In genomic region chr12:73602974-73603373, GRCm38 (mm10) we compare ENCODE assay signal across 29 mouse cellular contexts. TPM values are rescaled to one million over a fixed set of nuclear protein-coding genes. Genes with fewer than 3 reads are reported as not detected.
DNase-seq lines count a peak whose midpoint lies in the region; ATAC-seq and TF ChIP-seq lines count a peak whose summit lies in the region.
"Had no signal": no experiment of that assay in that cellular context is flagged by ENCODE, and none has a peak within 500 bp of the region (broad histone marks: within the 10 kb centered on the region; RNA-seq: fewer than 3 reads in every experiment).

No protein-coding gene starts in this region.

- peaks cover 92% of the 10 kb centered on the region for H3K79me2 ChIP-seq in macrophage (ENCODE audit: inconsistent target)

- 75% methylated on average over 7 of the region's 7 CpGs for WGBS in heart, embryonic 16.5 days
- WGBS in lung, embryonic 16.5 days: 75% methylated on average over 7 of the region's 7 CpGs
- 91% methylated on average over 7 of the region's 7 CpGs for WGBS in macrophage (ENCODE audit: missing documents)
- WGBS in midbrain, postnatal 0 days: 89% methylated on average over 7 of the region's 7 CpGs

- no peaks in the 10 kb centered on the region for H3K9me3 ChIP-seq in heart, embryonic 16.5 days (replicated peaks; ENCODE audit: control insufficient read depth, low read length)
- H3K9me3 ChIP-seq in lung, embryonic 16.5 days (ENCODE audit: control insufficient read depth, low read length): no peaks in the 10 kb centered on the region
- H3K9me3 ChIP-seq in midbrain, postnatal 0 days (ENCODE audit: low read length): no peaks in the 10 kb centered on the region
- H3K9me3 ChIP-seq: embryonic facial prominence, embryonic 10.5 days; embryonic facial prominence, embryonic 13.5 days; forebrain, embryonic 12.5 days; forebrain, embryonic 15.5 days; heart, embryonic 10.5 days; heart, embryonic 13.5 days had no signal

- no peak overlapping the region for H3K4me2 ChIP-seq in heart, embryonic 16.5 days (ENCODE audit: low read depth, low read length)
- no peak overlapping the region for H3K4me2 ChIP-seq in lung, embryonic 16.5 days (ENCODE audit: low read depth, low read length)
- H3K4me2 ChIP-seq in midbrain, postnatal 0 days (ENCODE audit: low read depth, low read length, poor library complexity, severe bottlenecking): no peak overlapping the region
- H3K4me2 ChIP-seq: embryonic facial prominence, embryonic 13.5 days; forebrain, embryonic 12.5 days; forebrain, embryonic 15.5 days; heart, embryonic 13.5 days; hindbrain, embryonic 14.5 days had no signal

- H3K4me1 ChIP-seq in heart, embryonic 16.5 days (ENCODE audit: control insufficient read depth, insufficient read depth, low read length): peaks cover 16% of the 10 kb centered on the region
- peaks cover 5% of the 10 kb centered on the region; the same call in 1 of the 2 replicates for H3K4me1 ChIP-seq in lung, embryonic 16.5 days (replicated peaks; ENCODE audit: control insufficient read depth, insufficient read depth, low read length)
- H3K4me1 ChIP-seq in bone marrow macrophage, adult 2 months (ENCODE audit: control insufficient read depth, insufficient read depth, low read length): peaks cover 79% of the 10 kb centered on the region
- no peaks in the 10 kb centered on the region for H3K4me1 ChIP-seq in midbrain, postnatal 0 days (ENCODE audit: insufficient read depth, low read length)
- H3K4me1 ChIP-seq: forebrain, embryonic 15.5 days had no signal

- ATAC-seq in heart, embryonic 16.5 days (replicated peaks; ENCODE audit: extremely low read depth, insufficient read depth, low FRiP score): no peak
- 0 out of 2 replicates have a peak, but pooled peaks have one; percentile 36 for ATAC-seq in lung, embryonic 16.5 days (ENCODE audit: low read depth)
- ATAC-seq in midbrain, postnatal 0 days (ENCODE audit: low FRiP score): no peak
- ATAC-seq: forebrain, embryonic 15.5 days; Patski had no signal

- H3K27ac ChIP-seq in heart, embryonic 16.5 days (ENCODE audit: low read length): 0 out of 2 replicates have a peak overlapping the region, but pooled peaks have one; percentile 30
- peak overlapping the region; percentile 37; the same call in 1 of the 2 replicates for H3K27ac ChIP-seq in lung, embryonic 16.5 days (ENCODE audit: low read length)
- H3K27ac ChIP-seq in bone marrow macrophage, adult 2 months (ENCODE audit: insufficient read depth, low read depth, low read length): peak overlapping the region; percentile 64
- peak overlapping the region; percentile 37 for H3K27ac ChIP-seq in macrophage
- no peak overlapping the region for H3K27ac ChIP-seq in midbrain, postnatal 0 days (ENCODE audit: low read depth, low read length)
- H3K27ac ChIP-seq: embryonic facial prominence, embryonic 10.5 days; forebrain, embryonic 12.5 days; forebrain, embryonic 15.5 days; heart, embryonic 10.5 days; heart, embryonic 13.5 days; hindbrain, embryonic 14.5 days had no signal

- no peak for TF ChIP-seq POLR2A in bone marrow macrophage, adult 2 months (IDR thresholded peaks at IDR 0.05; ENCODE audit: borderline replicate concordance, low read depth, low read length)

- no peaks in the 10 kb centered on the region for H3K27me3 ChIP-seq in heart, embryonic 16.5 days (ENCODE audit: control insufficient read depth, insufficient read depth, low read length)
- no peaks in the 10 kb centered on the region for H3K27me3 ChIP-seq in lung, embryonic 16.5 days (ENCODE audit: control insufficient read depth, insufficient read depth, low read depth, low read length)
- H3K27me3 ChIP-seq in midbrain, postnatal 0 days (ENCODE audit: insufficient read depth, low read length): no peaks in the 10 kb centered on the region
- H3K27me3 ChIP-seq: CH12.LX; embryonic facial prominence, embryonic 13.5 days; forebrain, embryonic 12.5 days; forebrain, embryonic 15.5 days; heart, embryonic 13.5 days had no signal

- no peak overlapping the region for H3K9ac ChIP-seq in heart, embryonic 16.5 days (ENCODE audit: low read length)
- H3K9ac ChIP-seq in lung, embryonic 16.5 days (ENCODE audit: low read length): no peak overlapping the region
- no peak overlapping the region for H3K9ac ChIP-seq in midbrain, postnatal 0 days (replicated peaks; ENCODE audit: low read length, poor library complexity, severe bottlenecking)
- H3K9ac ChIP-seq: embryonic facial prominence, embryonic 13.5 days; forebrain, embryonic 12.5 days; forebrain, embryonic 15.5 days; heart, embryonic 13.5 days; hindbrain, embryonic 14.5 days had no signal

- no peak for TF ChIP-seq CTCF in bone marrow macrophage, adult 2 months (IDR thresholded peaks at IDR 0.05; ENCODE audit: low read depth, low read length)
- TF ChIP-seq CTCF in midbrain, postnatal 0 days (IDR thresholded peaks at IDR 0.05): no peak

- H3K4me3 ChIP-seq in heart, embryonic 16.5 days (ENCODE audit: low read length): no peak overlapping the region
- H3K4me3 ChIP-seq in lung, embryonic 16.5 days (ENCODE audit: low read length): no peak overlapping the region
- no peak overlapping the region for H3K4me3 ChIP-seq in bone marrow macrophage, adult 2 months (ENCODE audit: insufficient read depth, low read length)
- no peak overlapping the region for H3K4me3 ChIP-seq in macrophage (ENCODE audit: inconsistent target)
- no peak overlapping the region for H3K4me3 ChIP-seq in midbrain, postnatal 0 days (ENCODE audit: low read depth, low read length)
- H3K4me3 ChIP-seq: embryonic facial prominence, embryonic 10.5 days; embryonic facial prominence, embryonic 13.5 days; erythroblast, embryonic 14.5 days; forebrain, embryonic 12.5 days; forebrain, embryonic 15.5 days; heart, embryonic 10.5 days; heart, embryonic 13.5 days had no signal

- intact Hi-C loops in heart, postnatal 36 days (cut with DNase I): no loop called here

- H3K36me3 ChIP-seq in heart, embryonic 16.5 days (ENCODE audit: control insufficient read depth, insufficient read depth): no peaks in the 10 kb centered on the region
- H3K36me3 ChIP-seq in lung, embryonic 16.5 days (ENCODE audit: control insufficient read depth, insufficient read depth, low read length): no peaks in the 10 kb centered on the region
- no peaks in the 10 kb centered on the region for H3K36me3 ChIP-seq in macrophage (ENCODE audit: inconsistent target)
- no peaks in the 10 kb centered on the region for H3K36me3 ChIP-seq in midbrain, postnatal 0 days (ENCODE audit: insufficient read depth, low read length)
- H3K36me3 ChIP-seq: embryonic facial prominence, embryonic 10.5 days; embryonic facial prominence, embryonic 13.5 days; forebrain, embryonic 12.5 days; forebrain, embryonic 15.5 days; G1E; heart, embryonic 10.5 days; heart, embryonic 13.5 days had no signal

- no peak for DNase-seq in heart, postnatal 36 days
- no peak for DNase-seq in lung, adult 18-20 months
- DNase-seq in midbrain, postnatal 0 days (ENCODE audit: low spot score): no peak
- DNase-seq: adrenal gland, postnatal 10 days; adrenal gland, postnatal 36 days; B cell, adult 2 months; cerebellum, adult 11-12 months; cerebellum, adult 8-10 months; cerebellum, postnatal 10 days; cerebellum, postnatal 36 days; embryo, embryonic 11 days; gastrocnemius, postnatal 25 days; heart, adult 18-20 months; heart, postnatal 4 days had no signal

RNA-seq across cellular contexts. Expression of gene Prkch, which starts 18.4 kb away (rescaled TPM):
- 12.4 and 15.2 TPM in 2 replicates for polyA plus RNA-seq in heart, embryonic 16.5 days (2015; fragmentation: Nextera tagmentation; extraction: Ambion mirVana)
- 10 to 100 TPM; 19.1 to 19.5 TPM for total RNA-seq in heart, postnatal 36 days (2021)
- 12.0 and 12.4 TPM in 2 replicates for polyA plus RNA-seq in lung, embryonic 16.5 days (2015; fragmentation: Nextera tagmentation; extraction: Ambion mirVana)
- 42.6 and 44.7 TPM in 2 replicates for polyA plus RNA-seq in bone marrow macrophage, adult 2 months (2012; ENCODE audit: insufficient read depth, insufficient read length, missing spikeins)
- 100 to 1,000 TPM in 18 of 26 experiments, 10 to 100 TPM in 8; 25.8 to 187 (median 153) TPM for total RNA-seq in macrophage (2018; cell fraction: chromatin; rRNA removed)
- total RNA-seq in macrophage (2018; cell fraction: cytosol; rRNA removed): 10 to 100 TPM; 34.1 to 62.5 (median 56.8) TPM
- total RNA-seq in macrophage (2018; cell fraction: nucleus; rRNA removed): 100 to 1,000 TPM in 7 of 26 experiments, 10 to 100 TPM in 19; 23.4 to 142 (median 85.8) TPM
- 34.7 to 50.3 TPM (median 37.2 TPM) in 3 replicates for polyA plus RNA-seq in macrophage (2018)
- total RNA-seq in midbrain, postnatal 0 days (2014; rRNA removed): 16.2 and 20.0 TPM in 2 replicates
- 6.9 and 9.9 TPM in 2 replicates for polyA plus RNA-seq in midbrain, postnatal 0 days (2015; fragmentation: Nextera tagmentation; extraction: Ambion mirVana)
- polyA plus RNA-seq: G1E had no signal

RNA-seq across cellular contexts. Expression of gene Tmem30b, which starts 56.8 kb away (rescaled TPM):
- 1.9 and 3.0 TPM in 2 replicates for polyA plus RNA-seq in heart, embryonic 16.5 days (2015; fragmentation: Nextera tagmentation; extraction: Ambion mirVana)
- total RNA-seq in heart, postnatal 36 days (2021): under 1 TPM; 0.08 to 0.14 TPM
- 9.2 and 10.1 TPM in 2 replicates for polyA plus RNA-seq in lung, embryonic 16.5 days (2015; fragmentation: Nextera tagmentation; extraction: Ambion mirVana)
- not detected in 2 replicates for polyA plus RNA-seq in bone marrow macrophage, adult 2 months (2012; ENCODE audit: insufficient read depth, insufficient read length, missing spikeins)
- total RNA-seq in macrophage (2018; cell fraction: chromatin; rRNA removed): under 1 TPM in 1 of 26 experiments, not detected in 25; 0.35 TPM
- not detected for total RNA-seq in macrophage (2018; cell fraction: cytosol; rRNA removed)
- not detected for total RNA-seq in macrophage (2018; cell fraction: nucleus; rRNA removed)
- polyA plus RNA-seq in macrophage (2018): not detected in 3 replicates
- total RNA-seq in midbrain, postnatal 0 days (2014; rRNA removed): 0.38 and 1.2 TPM in 2 replicates
- polyA plus RNA-seq in midbrain, postnatal 0 days (2015; fragmentation: Nextera tagmentation; extraction: Ambion mirVana): 0.36 and 0.53 TPM in 2 replicates
- total RNA-seq: CH12.LX had no signal
- polyA plus RNA-seq: erythroblast, embryonic 14.5 days; G1E; Patski had no signal
